Mouse (Mus musculus) brain, adult 2 months (tissue): Measurements from ENCODE around the gene St6galnac1.
A peak's percentile ranks its signal among the peaks of the same experiment; 100 is the strongest.

Experiments
- DNase-seq: peaks from one replicate; pipeline ENCODE4 v3.0.0; 2011; ENCODE audit warnings: low read depth, low spot score

St6galnac1 gene

GRCm38 (mm10) chr11:116729276-116730008 lies 45.9 kb downstream of the St6galnac1 start:
- DNase-seq: no peak

- no peak for DNase-seq
These were observed 49.2 kb downstream of the St6galnac1 start for GRCm38 (mm10) chr11:116726156-116726555.

GRCm38 (mm10) chr11:116725031-116725948 lies 50.0 kb downstream of the St6galnac1 start:
- peak; percentile 66 for DNase-seq

- DNase-seq: no peak
These were observed 52.2 kb downstream of the St6galnac1 start for GRCm38 (mm10) chr11:116723064-116723463.

- no peak for DNase-seq
These were observed 53.6 kb downstream of the St6galnac1 start for GRCm38 (mm10) chr11:116721548-116722271.

- DNase-seq: no peak
These were observed 54.9 kb downstream of the St6galnac1 start for GRCm38 (mm10) chr11:116720319-116720865.
